Mouse (Mus musculus) heart, postnatal 0 days (tissue): ENCODE measurements around the gene Wdr66.

ENCODE experiments used
- CTCF ChIP-seq: IDR thresholded peaks from 2 replicates; pipeline ENCODE4 v1.5.1; 2016; ENCODE audit warnings: antibody characterized with exemption, control low read depth, low read depth
- EP300 ChIP-seq: IDR thresholded peaks from 2 replicates; pipeline ENCODE4 v1.6.1; 2016; ENCODE audit warnings: antibody characterized with exemption, low read depth

GRCm38 (mm10) chr5:123300496-123301034 lies 48.7 kb downstream of the Wdr66 start:
- TF ChIP-seq CTCF (no peak), EP300 (no peak)
